Mouse (Mus musculus) urinary bladder, postnatal 14 days (tissue): ENCODE results near the gene Cntrob.
"Not testable (repeated sequence)": the region's sequence is repeated elsewhere in the genome, so short reads cannot be mapped to it uniquely, and the experiment has no call there.

Experiments used
- DNase-seq: peaks from one replicate; pipeline ENCODE4 v3.0.0; 2021; ENCODE audit warnings: low spot score

Gene Cntrob

DNA sequence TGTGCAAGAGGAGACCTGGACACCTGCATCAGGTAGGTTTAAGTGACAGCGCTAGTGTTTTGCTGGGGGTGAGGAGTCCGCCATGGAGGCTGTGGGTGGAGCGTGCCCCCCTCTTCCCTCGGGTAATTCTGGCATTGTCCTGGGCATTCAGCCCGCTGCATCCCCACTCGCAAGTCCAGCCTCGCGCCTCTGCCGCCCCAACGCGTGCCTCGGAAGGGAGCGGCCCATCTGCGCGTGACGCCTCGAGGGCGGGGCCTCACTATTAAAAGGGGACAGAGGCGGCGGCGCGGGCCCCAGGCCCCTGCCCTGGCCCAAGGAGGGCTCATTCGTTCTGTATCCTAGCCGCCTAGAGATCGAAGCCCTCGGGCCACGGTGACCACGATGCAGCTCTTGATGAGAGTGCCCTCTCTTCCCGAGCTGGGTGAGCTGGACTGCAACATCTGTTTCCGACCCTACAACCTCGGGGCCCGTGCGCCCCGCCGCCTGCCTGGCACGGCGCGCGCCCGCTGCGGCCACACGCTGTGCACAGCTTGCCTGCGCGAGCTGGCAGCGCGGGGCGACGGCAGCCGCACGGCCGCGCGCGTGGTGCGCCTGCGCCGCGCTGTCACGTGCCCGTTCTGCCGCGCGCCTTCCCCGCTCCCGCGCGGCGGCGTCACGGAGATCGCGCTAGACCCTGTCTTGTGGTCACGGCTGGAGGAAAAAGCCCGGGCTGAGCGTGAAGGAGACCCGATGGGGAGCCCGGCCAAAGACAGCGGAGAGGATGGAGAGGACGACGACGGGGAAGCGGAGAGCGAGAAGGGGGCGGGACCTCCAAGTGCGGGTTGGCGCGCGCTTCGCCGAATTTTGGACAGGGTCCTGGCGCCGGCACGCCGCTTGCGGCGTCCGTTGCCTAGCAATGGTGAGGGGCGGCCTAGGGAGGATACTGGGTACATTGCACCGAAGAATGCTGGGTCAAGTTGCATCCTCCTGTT, 16.9 kb upstream of the Cntrob start, which contains the start of gene Rnf227:
Gene Rnf227, plus strand, starts transcription at position 301 of the 971 bp plus-strand sequence.
- DNase-seq: peak; percentile 68

DNA sequence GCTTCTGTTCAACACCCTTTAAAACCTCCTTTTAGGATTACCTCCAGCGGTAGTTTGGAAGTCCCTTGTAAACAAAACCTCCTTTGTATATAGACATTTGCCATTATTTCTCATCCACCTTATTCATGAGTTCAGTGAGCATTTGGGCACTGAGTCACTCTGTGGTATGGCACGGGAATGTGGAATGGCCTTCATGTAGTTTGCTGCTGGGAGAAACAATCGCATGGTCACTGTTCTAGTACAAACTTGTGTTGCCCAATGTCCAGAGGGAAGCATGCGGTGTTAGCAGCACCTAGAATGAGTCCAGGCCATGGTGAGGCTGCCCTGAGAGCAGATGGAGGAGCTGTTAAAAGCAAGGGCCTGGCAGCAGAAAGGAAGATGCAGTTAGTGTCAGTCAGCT, 11.2 kb upstream of the Cntrob start:
- DNase-seq: no peak

DNA sequence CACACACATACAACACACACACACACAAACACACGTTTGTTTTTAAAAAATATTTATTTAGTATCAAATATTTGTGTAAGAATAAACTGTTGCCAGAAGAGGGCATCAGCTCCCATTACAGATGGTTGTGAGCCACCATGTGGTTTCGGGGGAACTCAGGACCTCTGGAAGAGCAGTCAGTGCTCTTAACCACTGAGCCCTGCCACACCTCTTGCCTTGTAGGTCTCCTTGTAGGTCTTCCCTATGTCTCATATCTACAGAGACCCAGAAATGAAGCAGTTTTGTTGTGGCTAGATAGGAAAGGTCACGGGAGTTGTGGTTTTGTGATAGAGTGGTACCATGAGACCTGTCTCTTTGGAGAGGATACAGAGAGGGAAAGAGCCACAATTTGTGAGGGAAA, 10.3 kb upstream of the Cntrob start:
- no peak for DNase-seq

DNA sequence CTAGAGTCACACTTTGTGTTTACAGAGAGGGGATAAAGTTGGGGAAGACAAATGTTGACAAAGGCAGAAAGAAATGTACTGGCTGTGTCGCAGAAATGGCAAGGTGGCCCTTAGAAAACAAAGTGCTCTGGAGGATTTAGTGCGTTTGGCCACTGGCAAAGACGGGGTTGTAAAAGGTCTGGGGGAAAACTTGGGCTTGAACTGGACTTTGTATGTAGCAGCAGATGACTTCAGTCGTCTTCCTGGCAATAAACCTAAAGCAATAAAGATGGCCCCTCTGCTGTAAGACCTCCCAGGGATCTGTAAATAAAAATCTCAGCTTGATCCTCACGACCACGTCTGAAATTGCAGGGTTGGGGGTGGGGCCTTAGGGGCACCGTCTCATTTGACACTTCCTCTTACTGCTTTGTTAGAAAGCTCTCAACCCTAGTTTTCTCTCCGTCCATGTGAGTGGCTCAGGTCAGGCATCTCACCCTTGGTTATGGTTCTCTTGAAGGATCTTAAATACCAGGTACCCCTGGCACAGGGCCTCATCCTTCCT, 9.2 kb upstream of the Cntrob start:
- DNase-seq: no peak

DNA sequence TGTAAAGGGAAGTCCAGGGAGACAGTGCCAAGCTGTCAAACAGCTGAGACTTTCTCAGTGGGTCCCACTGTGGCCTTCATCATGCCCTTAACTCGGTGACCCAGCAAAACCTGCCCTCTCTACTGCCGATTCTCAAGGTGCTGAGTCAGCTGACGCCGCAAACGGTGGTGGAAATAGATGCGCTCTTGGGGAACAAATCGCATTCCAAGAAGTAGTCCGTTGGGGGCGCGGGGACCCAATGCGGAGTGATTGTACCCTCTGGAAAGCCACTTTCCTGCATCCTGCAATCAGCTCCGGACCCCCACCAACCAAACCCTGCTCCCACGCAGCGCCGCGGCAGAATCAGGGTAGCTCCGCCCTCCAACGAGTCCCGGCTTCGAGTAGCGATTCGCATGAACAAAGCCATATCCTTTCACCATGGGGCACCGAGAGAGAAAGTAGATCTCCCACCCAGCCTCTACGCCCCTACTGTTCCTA, 8.4 kb upstream of the Cntrob start:
- DNase-seq: peak; percentile 77

DNA sequence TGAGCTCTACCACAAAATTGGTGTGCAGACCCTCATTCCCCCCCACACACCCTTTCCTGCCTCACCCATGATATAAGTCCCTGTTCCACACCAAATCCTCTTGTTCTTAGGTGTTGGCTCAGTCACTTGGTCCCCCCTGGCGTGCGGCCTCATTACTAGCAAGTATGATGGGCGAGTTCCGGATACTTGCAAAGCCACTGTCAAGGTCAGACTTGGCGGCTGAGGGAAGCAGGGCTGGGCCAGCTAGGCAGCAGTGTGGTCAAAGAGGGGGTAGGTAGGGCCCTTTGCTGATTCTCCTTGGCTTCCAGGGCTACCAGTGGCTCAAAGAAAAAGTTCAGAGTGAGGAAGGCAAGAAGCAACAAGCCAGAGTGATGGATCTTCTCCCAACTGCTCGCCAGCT, 7.6 kb upstream of the Cntrob start:
- no peak for DNase-seq

DNA sequence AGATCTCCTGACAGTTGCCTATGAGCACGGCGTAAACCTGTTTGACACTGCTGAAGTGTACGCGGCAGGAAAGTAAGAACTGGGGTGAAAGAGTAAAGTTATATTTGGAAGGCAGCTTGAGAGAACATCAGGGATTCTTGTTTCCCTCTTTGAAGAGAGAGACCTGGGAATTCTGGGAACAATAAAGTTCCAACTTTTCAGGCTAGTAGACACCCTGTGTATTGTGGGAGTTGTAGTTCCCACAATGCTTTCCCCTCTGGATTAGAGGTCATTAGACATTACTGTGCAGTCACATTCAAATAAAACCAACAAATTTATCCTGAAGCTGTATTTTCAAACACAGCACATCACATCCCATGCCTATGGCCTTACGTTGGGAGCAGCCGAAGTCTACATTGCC, 4.9 kb upstream of the Cntrob start:
- no peak for DNase-seq

DNA sequence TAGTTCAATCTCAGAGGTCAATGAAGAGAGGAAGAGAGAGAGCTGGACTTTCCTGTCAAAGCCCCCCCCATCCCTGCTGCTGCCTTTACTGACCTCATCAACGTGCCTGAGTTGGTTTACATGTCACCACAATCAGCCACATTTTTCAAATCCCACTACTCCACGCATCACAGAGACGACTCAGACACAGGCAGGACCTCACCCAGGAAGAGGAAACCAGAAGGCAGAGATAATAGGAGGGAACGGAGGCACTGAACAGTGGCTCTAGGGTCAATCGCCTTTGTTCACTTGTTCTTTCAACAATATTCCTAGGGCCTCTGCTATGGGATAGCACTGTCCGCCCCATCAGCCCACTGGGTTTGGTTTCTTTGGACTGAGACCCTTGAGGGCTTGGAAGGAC, 4.1 kb upstream of the Cntrob start:
- DNase-seq: no peak

DNA sequence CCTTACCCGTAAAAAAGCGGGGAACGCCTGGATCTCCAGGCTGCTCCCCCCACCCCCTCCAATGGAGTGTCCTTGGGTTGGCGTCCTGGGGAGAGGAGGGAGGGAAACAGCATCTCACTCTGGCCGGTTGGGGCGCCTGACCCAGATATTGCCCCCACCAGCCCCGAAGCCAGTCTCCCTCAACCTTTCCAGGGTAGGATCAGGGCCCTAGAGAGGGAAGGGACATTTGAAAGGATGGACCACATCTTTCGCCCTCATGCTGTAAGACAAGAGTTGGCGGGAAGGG, 3.5 kb upstream of the Cntrob start:
- DNase-seq: no peak

DNA sequence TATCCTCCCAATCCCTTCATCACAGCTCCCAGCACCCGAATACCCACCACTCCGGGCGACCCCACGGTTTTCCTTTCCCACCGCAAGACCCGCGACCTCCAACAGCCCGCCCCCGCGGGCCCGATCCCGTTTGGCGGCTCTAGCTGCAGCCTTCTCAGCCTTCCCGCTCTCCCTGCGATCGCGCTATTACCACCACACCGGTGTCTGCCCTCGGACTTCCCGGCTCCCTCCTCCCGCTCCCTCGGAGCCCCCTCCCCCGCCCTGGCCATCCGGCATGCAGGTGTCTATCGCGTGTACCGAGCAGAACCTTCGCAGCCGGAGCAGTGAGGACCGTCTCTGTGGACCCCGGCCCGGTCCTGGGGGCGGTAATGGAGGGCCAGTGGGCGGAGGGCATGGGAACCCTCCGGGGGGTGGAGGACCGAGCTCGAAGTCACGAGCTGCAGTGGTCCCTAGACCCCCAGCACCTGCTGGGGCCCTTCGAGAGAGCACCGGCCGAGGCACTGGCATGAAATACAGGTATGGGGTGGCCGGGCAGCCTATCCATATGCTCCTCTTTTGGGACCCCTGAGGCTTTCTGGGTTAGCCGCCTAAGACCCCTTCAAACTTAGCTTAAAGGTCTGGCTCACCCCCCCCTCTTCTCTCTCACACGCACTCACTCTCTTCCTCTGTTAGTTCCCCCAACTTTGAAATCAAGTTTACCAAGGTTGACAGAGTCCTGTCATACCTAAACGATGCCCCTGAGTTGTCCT, 3.0 kb upstream of the Cntrob start:
- DNase-seq: peak; percentile 24

DNA sequence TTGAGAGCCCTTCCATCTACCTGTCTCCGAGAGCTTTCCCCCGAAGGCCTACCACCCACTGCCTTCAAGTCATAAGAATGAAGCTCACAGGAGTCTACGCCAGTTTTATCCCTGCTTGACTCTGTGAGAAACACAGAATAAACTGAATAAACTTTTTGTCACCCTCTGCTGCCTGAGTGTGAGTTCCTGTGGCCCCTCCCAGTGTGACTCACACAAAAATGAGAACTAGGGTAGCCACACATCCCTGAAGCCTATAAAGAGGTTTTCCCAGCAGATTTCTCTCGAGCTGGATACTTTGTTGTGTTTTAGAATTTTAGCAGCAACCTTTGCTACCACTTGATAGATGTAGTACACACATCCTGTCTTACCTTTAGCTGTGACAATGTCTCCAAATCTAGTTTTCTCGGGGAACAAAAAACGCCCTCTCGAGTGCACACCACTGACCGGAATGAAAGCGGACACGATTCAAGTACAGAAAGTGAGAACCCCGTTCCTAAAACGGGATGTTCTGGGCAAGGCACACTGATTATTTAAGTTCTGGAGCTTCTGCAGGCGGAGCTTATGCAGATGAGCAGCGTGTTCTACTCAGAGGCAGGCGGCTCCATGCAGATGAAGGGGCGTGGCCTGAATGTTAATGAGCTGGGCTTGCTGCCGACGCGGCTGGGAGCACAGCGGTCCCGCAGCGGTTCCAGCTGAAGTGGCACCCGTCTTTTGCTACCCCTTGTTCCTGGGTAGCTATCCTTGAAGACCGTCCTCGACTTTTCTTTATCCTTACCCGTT, 2.2 kb upstream of the Cntrob start, which contains the start of gene Kcnab3:
Gene Kcnab3, plus strand, starts transcription at position 631 of the 780 bp plus-strand sequence.
- peak; percentile 89 for DNase-seq

DNA sequence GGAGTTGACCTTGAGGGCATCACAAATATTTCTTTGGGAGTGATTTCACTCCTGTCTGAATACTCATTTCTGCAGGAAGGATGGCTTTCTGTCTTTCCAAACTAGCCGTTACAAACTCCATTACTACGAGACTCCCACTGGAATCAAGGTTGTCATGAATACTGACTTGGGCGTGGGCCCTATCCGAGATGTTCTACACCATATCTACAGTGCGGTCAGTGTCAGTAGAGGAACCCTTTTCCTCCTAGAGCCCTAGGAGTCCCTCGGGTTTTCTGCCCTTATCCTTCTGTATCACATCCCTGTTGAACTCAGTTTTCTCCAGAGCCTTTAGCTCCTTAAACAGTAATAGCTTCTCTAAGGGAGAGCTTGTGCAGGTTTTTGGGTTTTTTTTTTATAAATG, 1.2 kb upstream of the Cntrob start:
- no peak for DNase-seq

DNA sequence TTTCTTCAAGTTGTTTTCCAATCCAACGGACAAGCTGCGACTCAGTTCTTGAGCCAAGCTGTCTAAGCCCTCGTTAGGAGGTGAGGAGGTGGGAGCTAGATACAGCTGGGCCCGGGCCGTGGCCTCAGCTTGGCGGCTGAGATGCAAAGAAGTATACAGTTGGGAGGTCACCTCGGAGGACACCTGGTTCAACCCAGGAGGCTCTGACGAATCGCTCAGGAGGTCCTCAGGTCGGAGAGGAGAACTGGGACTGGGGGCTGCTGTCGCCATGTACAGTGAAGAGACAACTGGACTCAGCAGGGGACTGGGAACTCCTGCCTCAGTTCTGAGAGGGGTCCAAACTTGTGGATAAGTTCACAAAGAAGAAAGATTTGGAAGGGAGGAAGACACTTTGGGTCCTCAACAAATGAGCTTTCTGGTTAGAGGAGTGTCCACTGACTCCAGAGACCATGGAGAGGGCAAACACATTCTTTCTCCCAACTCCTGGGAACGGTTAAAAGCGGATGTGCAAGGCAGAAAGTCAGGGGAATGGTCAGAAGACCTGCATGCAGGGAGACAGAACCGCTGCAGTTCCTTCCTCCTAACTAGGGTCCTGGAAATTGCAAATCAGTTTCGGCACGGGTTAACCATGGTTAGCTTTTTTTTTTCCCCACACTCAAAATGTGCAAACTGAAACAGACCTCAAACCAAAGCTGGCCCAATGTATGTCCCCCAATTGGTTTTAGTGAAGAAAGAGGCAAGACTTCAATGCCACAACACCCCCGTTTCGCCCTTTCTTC, 693 bp downstream of the Cntrob start:
- DNase-seq: no peak

DNA sequence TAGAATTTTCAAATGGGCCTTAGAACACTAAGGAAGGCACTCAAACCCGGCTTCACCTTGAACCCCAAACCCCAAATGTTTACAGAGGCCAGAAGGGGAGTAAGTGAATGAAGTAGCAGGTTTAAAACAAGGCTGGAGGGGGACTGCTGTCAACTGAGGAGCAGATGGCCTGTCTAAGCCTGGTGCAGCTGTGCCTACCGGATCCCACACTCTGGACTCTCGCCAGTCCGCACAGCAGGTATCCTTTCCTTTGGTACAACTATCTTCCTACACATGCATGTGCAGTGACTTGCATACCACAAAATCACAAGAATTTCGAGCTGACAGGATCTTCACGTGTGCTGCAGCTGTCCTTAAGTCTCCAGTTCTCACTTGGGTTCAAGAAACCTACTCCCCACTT, 1.6 kb downstream of the Cntrob start:
- DNase-seq: no peak

DNA sequence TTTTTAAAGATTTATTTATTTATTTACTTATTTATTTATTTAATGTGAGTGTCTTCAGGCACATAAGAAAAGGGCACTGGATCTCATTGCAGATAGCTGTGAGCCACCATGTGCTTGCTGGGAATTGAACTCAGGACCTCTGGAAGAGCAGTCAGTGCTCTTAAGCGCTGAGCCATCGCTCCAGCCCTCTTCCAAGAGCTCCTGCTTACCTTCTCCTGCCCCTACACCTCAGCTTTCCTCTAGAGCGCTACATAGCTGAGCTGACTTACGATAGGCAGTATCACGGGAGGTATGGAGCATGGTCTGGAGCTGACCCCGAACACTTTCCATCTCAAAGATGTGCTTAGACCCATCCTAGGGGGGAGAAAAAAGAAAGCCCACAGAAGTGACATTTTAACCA, 2.0 kb downstream of the Cntrob start:
- no peak for DNase-seq

DNA sequence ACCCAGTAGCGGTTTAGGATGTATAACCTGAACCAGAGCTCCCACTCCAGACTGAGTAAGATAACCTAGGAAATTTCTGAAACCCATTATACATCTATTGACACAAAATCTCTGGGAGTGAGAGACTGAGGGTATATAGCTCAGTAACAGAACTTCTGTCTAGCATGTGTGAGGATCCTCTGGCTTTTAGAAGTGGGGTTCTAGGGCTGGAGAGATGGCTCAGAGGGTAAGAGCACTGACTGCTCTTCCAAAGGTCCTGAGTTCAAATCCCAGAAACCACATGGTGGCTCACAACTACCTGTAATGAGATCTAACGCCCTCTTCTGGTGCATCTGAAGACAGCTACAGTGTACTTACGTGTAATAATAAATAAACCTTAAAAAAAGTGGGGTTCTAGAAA, 5.6 kb downstream of the Cntrob start:
- DNase-seq: not testable (repeated sequence)

DNA sequence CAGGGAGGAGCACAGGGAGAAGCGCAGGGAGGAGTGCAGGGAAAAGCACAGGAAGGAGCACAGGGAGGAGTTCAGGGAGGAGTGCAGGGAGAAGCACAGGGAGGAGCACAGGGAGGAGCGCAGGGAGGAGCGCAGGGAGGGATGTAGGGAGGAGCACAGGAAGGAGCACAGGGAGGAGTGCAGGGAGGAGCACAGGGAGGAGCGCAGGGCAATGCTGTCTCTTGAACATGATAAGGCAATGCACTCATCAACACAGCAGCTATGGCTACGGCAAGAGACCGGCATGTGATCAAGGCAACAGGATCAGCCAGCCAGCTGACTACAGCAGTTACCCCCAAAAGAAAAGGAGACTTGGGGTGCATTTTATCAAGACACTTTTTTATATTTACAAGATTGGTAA, 7.2 kb downstream of the Cntrob start:
- DNase-seq: no peak

DNA sequence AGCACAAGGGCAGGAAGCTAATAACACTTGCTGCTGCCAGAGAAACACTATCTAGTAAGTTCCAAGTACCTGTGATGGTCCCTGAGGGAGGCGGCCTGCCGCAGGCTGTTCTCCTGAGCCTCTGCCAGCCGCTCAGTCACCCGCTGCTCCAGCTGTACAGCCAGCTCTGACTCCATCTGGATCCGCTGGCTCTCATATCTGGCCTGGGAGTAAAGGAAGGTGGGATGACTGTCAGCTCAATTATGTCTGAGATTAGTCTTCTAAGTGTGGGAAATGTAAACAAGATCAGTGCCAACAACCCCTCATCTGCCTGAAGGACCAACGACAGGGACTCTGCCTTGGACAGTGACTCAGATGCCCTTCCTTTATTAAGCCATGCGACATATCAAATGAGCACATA, 12.3 kb downstream of the Cntrob start:
- DNase-seq: no peak

DNA sequence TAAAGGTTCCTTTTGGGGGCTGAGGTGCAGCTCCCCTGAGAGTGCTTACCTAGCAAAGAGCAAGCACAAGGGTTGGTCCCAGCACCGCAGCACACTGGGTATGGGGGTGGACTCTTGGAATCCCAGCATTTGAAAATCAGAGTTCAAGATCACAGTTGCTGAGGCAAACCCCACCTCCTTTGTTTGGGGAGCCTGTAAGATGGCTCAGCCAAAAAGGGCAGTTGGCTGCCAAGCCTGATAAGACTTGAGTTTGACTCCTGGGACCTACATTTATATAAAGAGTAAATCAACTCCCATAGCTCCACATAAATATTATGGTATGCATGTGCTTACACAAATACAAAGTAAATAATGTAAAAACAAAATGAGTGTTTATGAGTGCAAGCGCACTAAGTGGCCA, 17.5 kb downstream of the Cntrob start:
- no peak for DNase-seq

DNA sequence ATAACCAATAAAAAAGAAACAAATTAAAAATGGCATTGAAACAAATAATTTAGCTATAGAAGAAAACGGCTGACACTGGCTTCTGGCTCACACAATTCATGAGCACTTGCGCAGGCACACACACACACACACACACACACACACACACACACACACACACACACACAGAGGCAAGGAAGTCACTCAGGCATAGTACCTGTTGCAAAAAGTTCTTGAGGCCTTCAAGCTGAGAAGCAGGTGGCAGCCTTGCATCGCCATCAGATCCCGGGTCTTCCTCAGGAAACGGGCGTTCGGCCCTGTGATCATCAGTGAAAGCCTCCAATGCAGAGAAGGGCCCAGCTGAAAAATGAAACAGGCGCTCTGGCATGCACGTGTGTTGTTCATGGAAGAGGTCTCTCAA, 18.3 kb downstream of the Cntrob start:
- no peak for DNase-seq

DNA sequence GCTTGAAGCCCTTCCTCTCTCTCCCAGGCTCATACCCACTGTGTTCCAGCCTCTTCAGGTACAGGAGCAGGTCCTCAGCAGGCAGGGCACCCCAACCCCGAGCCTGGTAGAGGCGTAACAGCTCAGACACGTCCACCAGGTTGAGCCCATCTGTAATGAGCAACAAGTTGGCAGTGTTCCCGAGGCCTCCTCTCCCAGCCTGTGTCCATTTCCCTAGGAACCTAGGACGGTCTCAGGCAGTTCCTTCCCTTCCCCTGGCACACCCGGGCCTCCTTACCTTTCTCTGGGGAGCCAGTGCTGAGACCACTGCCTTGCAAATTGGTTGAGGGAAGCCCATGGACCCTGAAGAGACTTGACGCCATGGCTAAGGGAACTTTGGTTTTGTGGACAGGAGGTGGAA, 20.8 kb downstream of the Cntrob start:
- DNase-seq: no peak
